Mouse (Mus musculus) induced T-regulatory cell, adult 2 months (primary cell): ENCODE measurements around the gene Gli2.

Source experiments
- DNase-seq: peaks from one replicate; pipeline ENCODE4 v3.0.0-alpha.2; 2012; ENCODE audit warnings: low read depth

Gli2 gene

DNA sequence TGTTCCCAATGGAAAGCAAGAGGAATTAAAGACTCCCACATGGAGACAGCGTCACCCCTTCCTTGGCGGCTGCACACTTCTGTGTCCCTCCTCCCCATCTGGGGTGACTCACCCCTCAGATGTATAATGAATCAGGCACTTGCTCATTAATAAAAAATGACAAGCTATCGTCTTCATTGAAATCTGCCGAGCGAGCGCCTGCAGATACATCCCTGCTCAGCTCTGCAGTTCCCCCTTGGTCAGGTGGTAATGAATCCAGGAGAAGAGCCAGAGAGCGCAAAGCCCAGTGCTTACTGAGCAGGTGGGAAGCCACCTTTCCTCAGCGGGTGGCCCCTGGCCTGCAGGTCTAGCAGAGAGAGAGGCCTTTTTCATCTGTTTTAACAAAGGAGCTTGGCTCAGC lies 112.1 kb downstream of the Gli2 start:
- no peak for DNase-seq

DNA sequence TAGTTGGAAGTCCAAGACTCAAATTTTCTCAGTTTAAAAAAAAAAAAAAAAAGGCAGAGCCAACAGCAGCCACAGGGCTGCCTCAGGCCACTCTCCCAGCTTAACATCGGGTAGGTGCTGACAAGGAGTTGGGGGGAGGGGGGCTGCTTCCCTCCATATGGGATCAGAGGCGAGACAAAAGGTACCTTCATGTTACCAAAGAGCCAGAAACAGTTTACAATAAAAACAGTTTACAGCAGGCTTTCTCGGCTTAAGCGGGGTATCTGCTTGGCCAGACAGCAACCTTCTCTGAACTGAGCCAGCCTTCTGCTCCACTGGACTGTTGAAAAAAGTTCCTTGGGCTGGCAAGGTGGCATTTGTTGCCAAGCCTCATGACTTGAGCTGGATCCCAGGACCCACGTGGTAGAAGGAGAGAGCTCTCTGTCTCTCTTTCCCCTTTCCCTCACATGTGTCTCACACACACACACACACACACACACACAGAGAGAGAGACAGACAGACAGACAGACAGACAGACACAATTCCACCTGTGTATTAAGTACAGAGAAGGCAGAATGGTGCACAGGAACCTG lies 113.1 kb downstream of the Gli2 start:
- DNase-seq = no peak

- no peak for DNase-seq
These were observed 115.2 kb downstream of the Gli2 start for GRCm38 (mm10) chr1:118938206-118938605.

DNA sequence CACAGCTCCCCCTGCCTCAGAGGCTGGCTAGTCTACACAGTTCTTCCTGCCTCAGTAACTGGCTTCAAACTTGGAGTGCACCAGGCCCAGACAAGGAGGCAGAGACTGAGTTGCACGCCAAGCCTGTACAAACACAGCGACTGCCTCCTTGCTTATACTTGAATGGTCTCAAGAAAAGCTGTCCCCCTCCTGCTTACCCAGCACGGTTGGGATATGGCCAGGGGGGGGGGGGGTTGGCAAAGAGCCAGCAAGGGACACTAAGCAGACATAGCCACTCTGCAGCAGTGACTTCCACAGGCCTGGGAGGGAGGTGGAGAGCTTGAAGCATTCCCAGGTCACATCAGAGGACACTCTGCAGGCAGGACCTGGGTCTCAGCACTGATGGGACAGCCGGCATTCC lies 117.3 kb downstream of the Gli2 start:
- DNase-seq = no peak

DNA sequence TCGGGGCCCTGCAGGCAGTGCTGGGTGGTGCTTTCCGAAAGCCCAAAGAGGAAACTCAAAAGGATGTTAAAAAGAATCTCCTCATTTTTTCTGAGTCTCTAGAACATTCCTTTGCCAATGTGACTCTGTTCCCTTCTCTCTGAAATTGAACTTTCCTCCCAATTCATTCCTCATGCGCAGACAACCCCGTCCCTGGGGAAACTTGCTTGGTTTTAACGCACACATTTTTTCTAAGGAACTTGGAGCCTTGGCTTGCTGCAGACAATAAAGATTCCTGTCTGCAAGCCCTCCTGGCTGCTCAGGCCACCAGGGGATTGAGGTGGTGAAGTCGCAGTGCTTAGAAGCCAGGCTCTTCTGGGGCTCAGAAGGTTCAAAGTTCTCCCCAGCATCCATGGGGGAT lies 117.9 kb downstream of the Gli2 start:
- DNase-seq = no peak

DNA sequence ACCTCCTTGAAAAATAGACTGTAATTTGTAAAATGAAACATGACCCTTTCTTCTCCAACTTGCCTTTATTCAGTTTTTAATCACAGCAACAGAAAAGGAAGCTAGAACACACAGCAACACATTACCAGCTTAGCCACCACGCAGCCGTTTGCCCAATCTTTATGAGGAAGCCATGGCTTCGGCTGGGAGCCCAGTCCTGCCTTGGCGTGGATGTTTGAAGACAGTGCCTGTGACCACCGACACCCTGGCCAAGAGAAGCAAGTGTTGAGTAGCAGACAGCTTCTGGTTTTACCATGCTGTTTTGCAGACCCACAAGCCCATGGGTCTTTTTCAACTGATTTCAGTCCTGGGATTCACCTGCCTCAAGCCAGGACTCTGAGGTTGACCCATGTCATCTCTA lies 121.3 kb downstream of the Gli2 start:
- no peak for DNase-seq

- DNase-seq = no peak
These were observed 125.7 kb downstream of the Gli2 start for GRCm38 (mm10) chr1:118927543-118928354.

GRCm38 (mm10) chr1:118926556-118926955 lies 126.9 kb downstream of the Gli2 start:
- no peak for DNase-seq

GRCm38 (mm10) chr1:118922189-118922588 lies 131.2 kb downstream of the Gli2 start:
- no peak for DNase-seq

- no peak for DNase-seq
These were observed 135.7 kb downstream of the Gli2 start for GRCm38 (mm10) chr1:118917520-118918220.

GRCm38 (mm10) chr1:118916477-118917075 lies 136.8 kb downstream of the Gli2 start:
- DNase-seq = no peak

DNA sequence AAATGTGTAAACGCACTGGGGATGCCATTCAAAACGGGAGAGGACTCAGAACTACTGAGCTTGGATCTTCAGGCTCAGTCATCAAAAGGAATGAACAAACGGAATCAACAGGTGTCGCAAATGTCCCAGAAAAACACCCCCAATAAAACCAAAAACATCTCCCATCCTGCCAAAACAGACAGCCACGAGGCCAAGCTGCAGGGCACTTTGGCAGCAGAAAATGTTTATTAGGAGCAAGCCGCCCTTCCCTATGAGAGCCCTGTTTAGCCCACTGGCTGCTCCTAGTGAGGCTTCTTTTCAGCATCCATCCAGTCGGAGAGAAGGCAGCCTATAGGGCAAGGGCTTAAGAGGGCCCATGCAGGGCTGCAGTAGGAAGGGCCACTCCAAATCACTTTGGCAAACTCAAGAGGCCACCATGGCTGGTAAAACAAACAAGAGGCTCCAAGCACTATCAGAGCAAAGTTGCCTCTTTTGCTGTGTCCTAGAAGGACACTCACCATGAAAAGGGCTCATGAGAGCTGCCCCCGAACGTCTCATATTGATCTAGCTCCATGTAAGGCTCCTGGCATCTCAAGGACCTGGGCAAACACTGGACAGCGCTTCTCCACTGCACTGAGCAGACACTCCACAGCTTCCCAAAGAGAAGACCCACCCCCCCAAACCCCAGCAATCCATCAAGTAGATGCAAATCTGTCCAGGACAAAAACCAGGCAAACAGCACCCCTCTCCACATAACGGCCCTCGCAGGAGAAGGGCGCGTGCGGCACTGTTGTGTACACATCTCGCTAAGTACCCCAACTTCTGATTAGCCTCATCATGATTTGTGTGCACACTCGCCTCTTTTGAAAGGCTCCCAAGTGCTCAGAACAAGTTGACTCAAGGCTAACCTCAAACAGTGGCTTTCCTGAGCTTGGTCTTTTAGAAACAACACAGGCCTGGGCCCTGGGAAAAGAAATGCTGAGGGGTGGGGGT lies 139.7 kb downstream of the Gli2 start:
- DNase-seq = no peak

GRCm38 (mm10) chr1:118912929-118913328 lies 140.5 kb downstream of the Gli2 start:
- DNase-seq = no peak

GRCm38 (mm10) chr1:118911427-118911727 lies 142.0 kb downstream of the Gli2 start:
- DNase-seq = no peak

DNA sequence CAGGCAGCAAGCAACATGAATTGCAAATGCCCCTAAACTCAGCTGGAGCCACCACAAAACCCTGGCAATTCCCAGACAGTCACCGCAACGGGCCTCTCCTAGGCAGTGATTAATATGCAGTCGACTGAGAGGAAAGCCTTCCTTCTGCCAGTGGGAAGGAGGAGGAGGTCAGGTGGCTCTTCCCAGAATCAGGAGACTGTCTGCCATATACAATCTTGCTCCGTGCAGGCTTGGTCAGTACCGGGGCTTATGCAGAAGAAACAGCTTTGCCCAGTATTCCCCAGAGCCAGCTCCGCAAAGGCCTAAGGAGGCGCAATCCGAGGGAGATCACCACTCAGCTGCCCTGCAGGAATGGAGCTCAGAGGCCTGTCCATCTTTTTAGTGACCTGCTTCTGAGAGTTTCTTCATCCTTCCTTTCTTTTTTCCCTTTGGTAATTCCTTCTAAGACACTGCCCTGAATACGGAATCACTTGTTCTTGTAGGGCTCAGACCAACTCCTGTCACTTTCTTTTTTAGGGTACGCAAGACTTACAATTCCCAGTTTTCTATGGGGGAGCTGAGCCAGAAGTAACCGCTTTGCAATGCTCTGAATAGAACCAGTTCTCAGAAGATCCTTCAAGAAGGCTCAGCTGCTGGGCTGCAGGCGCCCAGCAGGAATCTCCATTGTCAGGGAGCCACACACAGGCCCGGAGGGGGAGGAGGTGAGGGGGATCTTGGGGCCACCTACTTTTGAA lies 142.6 kb downstream of the Gli2 start:
- DNase-seq = no peak

GRCm38 (mm10) chr1:118909051-118909450 lies 144.4 kb downstream of the Gli2 start:
- no peak for DNase-seq

- DNase-seq = no peak
These were observed 145.8 kb downstream of the Gli2 start for GRCm38 (mm10) chr1:118907574-118907973.

GRCm38 (mm10) chr1:118905319-118905718 lies 148.1 kb downstream of the Gli2 start:
- DNase-seq = no peak

DNA sequence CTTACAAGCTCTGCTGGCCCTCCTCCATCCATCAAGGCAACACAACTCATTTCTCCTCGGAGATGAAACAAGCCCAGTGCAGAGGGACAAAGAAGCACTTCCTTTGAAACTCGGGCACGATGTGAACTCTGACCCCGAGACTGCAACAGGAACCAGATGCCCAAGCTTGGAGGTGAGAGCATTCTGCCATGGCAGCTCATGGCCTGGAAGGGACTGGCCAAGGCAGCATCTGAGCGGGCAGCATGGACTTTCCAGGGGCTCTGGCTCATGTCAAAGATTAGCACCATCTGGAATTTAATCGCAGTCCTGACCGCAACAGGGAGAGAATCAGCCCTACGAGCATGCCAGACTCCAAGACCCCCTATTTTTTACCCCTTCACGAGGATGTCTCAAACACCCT lies 148.5 kb downstream of the Gli2 start:
- DNase-seq = no peak

- DNase-seq = no peak
These were observed 149.0 kb downstream of the Gli2 start for GRCm38 (mm10) chr1:118904431-118904830.

- DNase-seq = no peak
These were observed 149.7 kb downstream of the Gli2 start for GRCm38 (mm10) chr1:118903742-118904141.
